16 mouse cellular contexts compared by ENCODE assay signal in genomic region chr2:180457680-180458079, GRCm38 (mm10). TPM values are rescaled to one million over a fixed set of nuclear protein-coding genes. Genes with fewer than 3 reads are reported as not detected.
DNase-seq lines count a peak whose midpoint lies in the region; ATAC-seq and TF ChIP-seq lines count a peak whose summit lies in the region.
"Had no signal": no experiment of that assay in that cellular context is flagged by ENCODE, and none has a peak within 500 bp of the region (broad histone marks: within the 10 kb centered on the region; RNA-seq: fewer than 3 reads in every experiment).

No protein-coding gene starts in this region.

- peak; percentile 59 for DNase-seq in kidney, adult 11 months
- DNase-seq in ES-E14 (ENCODE audit: low read depth, low spot score): peak; percentile 62
- no peak for DNase-seq in spleen, postnatal 14 days (ENCODE audit: low spot score in 2 of 2)
- DNase-seq in heart, postnatal 14 days: no peak
- DNase-seq: cerebellum, postnatal 14 days; lung, adult 2 months; thymus, adult 2 months had no signal

- no peak overlapping the region for H3K4me3 ChIP-seq in kidney, embryonic 14.5 days (ENCODE audit: low read length)
- no peak overlapping the region for H3K4me3 ChIP-seq in midbrain, embryonic 13.5 days (replicated peaks)
- no peak overlapping the region for H3K4me3 ChIP-seq in midbrain, embryonic 16.5 days (ENCODE audit: low read depth, low read length)
- H3K4me3 ChIP-seq in ES-E14 (ENCODE audit: insufficient read depth in 1 of 2, low read depth in 1 of 2, low read length in 2 of 2, poor library complexity in 1 of 2, severe bottlenecking in 1 of 2): peak overlapping the region; percentile 5 to 75; a peak in 3 of 4 replicates
- H3K4me3 ChIP-seq in neural tube, embryonic 13.5 days: peak overlapping the region; percentile 53

- H3K9ac ChIP-seq in kidney, embryonic 14.5 days (ENCODE audit: low read depth, low read length): no peak overlapping the region
- H3K9ac ChIP-seq in midbrain, embryonic 13.5 days (replicated peaks): no peak overlapping the region
- no peak overlapping the region for H3K9ac ChIP-seq in midbrain, embryonic 16.5 days (ENCODE audit: low read depth, low read length)
- no peak overlapping the region for H3K9ac ChIP-seq in ES-E14 (ENCODE audit: insufficient read depth, low read depth, low read length, poor library complexity, severe bottlenecking)
- peak overlapping the region; percentile 68; the same call in 1 of the 2 replicates for H3K9ac ChIP-seq in neural tube, embryonic 13.5 days
- H3K9ac ChIP-seq: heart, embryonic 13.5 days; limb, embryonic 15.5 days had no signal

- no peaks in the 10 kb centered on the region for H3K9me3 ChIP-seq in kidney, embryonic 14.5 days (ENCODE audit: control insufficient read depth, low read length)
- H3K9me3 ChIP-seq in midbrain, embryonic 13.5 days: no peaks in the 10 kb centered on the region
- H3K9me3 ChIP-seq in midbrain, embryonic 16.5 days (replicated peaks; ENCODE audit: control insufficient read depth, low read length, poor library complexity, severe bottlenecking): no peaks in the 10 kb centered on the region
- H3K9me3 ChIP-seq in ES-E14 (ENCODE audit: control insufficient read depth, insufficient read depth, low read depth, low read length): no peaks in the 10 kb centered on the region
- H3K9me3 ChIP-seq in neural tube, embryonic 13.5 days: no peaks in the 10 kb centered on the region
- H3K9me3 ChIP-seq: heart, embryonic 13.5 days; limb, embryonic 15.5 days had no signal

- ATAC-seq in kidney, embryonic 14.5 days (ENCODE audit: low FRiP score, low TSS enrichment): no peak
- no peak for ATAC-seq in midbrain, embryonic 13.5 days
- ATAC-seq in midbrain, embryonic 16.5 days: no peak
- ATAC-seq in neural tube, embryonic 13.5 days (ENCODE audit: low read depth): no peak
- ATAC-seq: intestine, postnatal 0 days had no signal

- peaks cover 20% of the 10 kb centered on the region for H3K27me3 ChIP-seq in kidney, embryonic 14.5 days (ENCODE audit: control insufficient read depth, insufficient read depth, low read length)
- peaks cover 65% of the 10 kb centered on the region for H3K27me3 ChIP-seq in midbrain, embryonic 13.5 days
- H3K27me3 ChIP-seq in midbrain, embryonic 16.5 days (ENCODE audit: control insufficient read depth, insufficient read depth, low read depth, low read length): peaks cover 22% of the 10 kb centered on the region
- H3K27me3 ChIP-seq in neural tube, embryonic 13.5 days: peaks cover 42% of the 10 kb centered on the region

- no peak overlapping the region for H3K4me2 ChIP-seq in kidney, embryonic 14.5 days (replicated peaks; ENCODE audit: low read depth, low read length)
- H3K4me2 ChIP-seq in midbrain, embryonic 13.5 days (replicated peaks): peak overlapping the region; percentile 91; the same call in 1 of the 2 replicates
- H3K4me2 ChIP-seq in midbrain, embryonic 16.5 days (ENCODE audit: low read length): no peak overlapping the region
- H3K4me2 ChIP-seq in neural tube, embryonic 13.5 days: peak overlapping the region; percentile 97
- H3K4me2 ChIP-seq: limb, embryonic 15.5 days had no signal

- WGBS in kidney, embryonic 14.5 days: 66% methylated on average over 2 of the region's 2 CpGs
- WGBS in midbrain, embryonic 13.5 days: 42% methylated on average over 2 of the region's 2 CpGs
- 42% methylated on average over 2 of the region's 2 CpGs for WGBS in midbrain, embryonic 16.5 days
- WGBS in neural tube, embryonic 13.5 days: 35% methylated on average over 2 of the region's 2 CpGs

- in situ Hi-C loops in ES-E14 (cut with MboI; ENCODE audit: low sequenced_read_pairs in 2 of 2, unreplicated experiment in 2 of 2): no loop called here

- H3K36me3 ChIP-seq in kidney, embryonic 14.5 days (ENCODE audit: control insufficient read depth, insufficient read depth, low read length): no peaks in the 10 kb centered on the region
- no peaks in the 10 kb centered on the region for H3K36me3 ChIP-seq in midbrain, embryonic 13.5 days
- H3K36me3 ChIP-seq in midbrain, embryonic 16.5 days (ENCODE audit: control insufficient read depth, insufficient read depth, low read length): no peaks in the 10 kb centered on the region
- H3K36me3 ChIP-seq in ES-E14 (ENCODE audit: control insufficient read depth, insufficient read depth, low read length, poor library complexity, severe bottlenecking): no peaks in the 10 kb centered on the region; the same call in 1 of the 2 replicates
- H3K36me3 ChIP-seq in neural tube, embryonic 13.5 days: no peaks in the 10 kb centered on the region
- H3K36me3 ChIP-seq: heart, embryonic 13.5 days; limb, embryonic 15.5 days had no signal

- intact Hi-C loops in heart, postnatal 14 days (cut with DNase I): no loop called here

- H3K27ac ChIP-seq in kidney, embryonic 14.5 days (ENCODE audit: low read depth, low read length): no peak overlapping the region
- no peak overlapping the region for H3K27ac ChIP-seq in midbrain, embryonic 13.5 days
- no peak overlapping the region for H3K27ac ChIP-seq in midbrain, embryonic 16.5 days (ENCODE audit: low read length)
- H3K27ac ChIP-seq in ES-E14 (ENCODE audit: insufficient read depth, low read depth, low read length, poor library complexity, severe bottlenecking): no peak overlapping the region
- H3K27ac ChIP-seq in neural tube, embryonic 13.5 days (replicated peaks): no peak overlapping the region
- H3K27ac ChIP-seq: heart, embryonic 13.5 days; limb, embryonic 15.5 days had no signal

- H3K4me1 ChIP-seq in kidney, embryonic 14.5 days (ENCODE audit: control insufficient read depth, insufficient read depth, low read length): no peaks in the 10 kb centered on the region
- peaks cover 30% of the 10 kb centered on the region for H3K4me1 ChIP-seq in midbrain, embryonic 13.5 days (replicated peaks)
- H3K4me1 ChIP-seq in midbrain, embryonic 16.5 days (ENCODE audit: control insufficient read depth, insufficient read depth, low read length): peaks cover 5% of the 10 kb centered on the region
- H3K4me1 ChIP-seq in ES-E14 (ENCODE audit: control insufficient read depth in 2 of 2, insufficient read depth in 2 of 2, low read length in 2 of 2, poor library complexity in 1 of 2): peaks cover 1 to 19% of the 10 kb centered on the region in 2 experiments; a peak in 3 of 4 replicates
- peaks cover 34% of the 10 kb centered on the region for H3K4me1 ChIP-seq in neural tube, embryonic 13.5 days (replicated peaks)

TF ChIP-seq in ES-E14, 5 proteins besides CTCF, POLR2A, EP300 and RAD21:
- no peak for TF ChIP-seq ZNF384 (IDR thresholded peaks at IDR 0.05; ENCODE audit: low read depth, low read length)
- TF ChIP-seq ZC3H11A (IDR thresholded peaks at IDR 0.05; ENCODE audit: borderline replicate concordance, low read depth, low read length): no peak
- TF ChIP-seq HCFC1 (IDR thresholded peaks at IDR 0.05; ENCODE audit: borderline replicate concordance, insufficient read depth, low read length): no peak
- TF ChIP-seq MAFK (IDR thresholded peaks at IDR 0.05; ENCODE audit: insufficient read depth, low read depth, low read length): no peak
- no peak for TF ChIP-seq CHD2 (IDR thresholded peaks at IDR 0.05; ENCODE audit: low read depth, low read length)

RNA-seq across cellular contexts. Expression of gene Slco4a1, which starts 1.6 kb away (rescaled TPM):
- 1.1 and 1.9 TPM in 2 replicates for polyA plus RNA-seq in kidney, embryonic 14.5 days (2014; fragmentation: Nextera tagmentation; extraction: Ambion mirVana)
- polyA plus RNA-seq in midbrain, embryonic 13.5 days (2015; fragmentation: Nextera tagmentation; extraction: Ambion mirVana): 1.6 and 1.9 TPM in 2 replicates
- 1.7 and 2.4 TPM in 2 replicates for polyA plus RNA-seq in midbrain, embryonic 16.5 days (2015; fragmentation: Nextera tagmentation; extraction: Ambion mirVana)
- 14.7 and 24.7 TPM in 2 replicates for total RNA-seq in ES-E14 (2012; rRNA removed)
- 5.1 and 5.4 TPM in 2 replicates for polyA plus RNA-seq in neural tube, embryonic 13.5 days (2015; fragmentation: Nextera tagmentation; extraction: Ambion mirVana)
- under 1 TPM; 0.12 to 0.41 TPM for total RNA-seq in heart, postnatal 14 days (2021)

RNA-seq across cellular contexts. Expression of gene Ntsr1, which starts 42.1 kb away (rescaled TPM):
- polyA plus RNA-seq in kidney, embryonic 14.5 days (2014; fragmentation: Nextera tagmentation; extraction: Ambion mirVana): 6.3 and 12.4 TPM in 2 replicates
- 1.2 and 1.3 TPM in 2 replicates for polyA plus RNA-seq in midbrain, embryonic 13.5 days (2015; fragmentation: Nextera tagmentation; extraction: Ambion mirVana)
- 2.7 and 3.3 TPM in 2 replicates for polyA plus RNA-seq in midbrain, embryonic 16.5 days (2015; fragmentation: Nextera tagmentation; extraction: Ambion mirVana)
- 0.09 TPM in 1 of 2 replicates, not detected in the other for total RNA-seq in ES-E14 (2012; rRNA removed)
- 0.43 and 0.47 TPM in 2 replicates for polyA plus RNA-seq in neural tube, embryonic 13.5 days (2015; fragmentation: Nextera tagmentation; extraction: Ambion mirVana)
- total RNA-seq in heart, postnatal 14 days (2021): not detected
- total RNA-seq: granulocyte monocyte progenitor cell, adult 5-6 weeks; megakaryocyte progenitor cell, adult 5-6 weeks had no signal
- polyA plus RNA-seq: lung, adult 2 months had no signal

Comparison
In these comparisons a context has a peak if more than half of its experiments do, and no peak if none do; other contexts are left out.
1. H3K4me2 ChIP-seq: peak in midbrain, embryonic 13.5 days (single experiment) and neural tube, embryonic 13.5 days (single experiment); none in kidney, embryonic 14.5 days (single experiment) and midbrain, embryonic 16.5 days (single experiment).
2. DNase-seq: peak in kidney, adult 11 months (single experiment) and ES-E14 (single experiment); none in spleen, postnatal 14 days (0 of 2) and heart, postnatal 14 days (0 of 2).
3. H3K4me3 ChIP-seq: peak in ES-E14 (2 of 2) and neural tube, embryonic 13.5 days (single experiment); none in kidney, embryonic 14.5 days (single experiment), midbrain, embryonic 13.5 days (single experiment) and midbrain, embryonic 16.5 days (single experiment).